Mouse (Mus musculus) megakaryocyte-erythroid progenitor cell, adult 5-6 weeks (primary cell): ENCODE results near the gene Arfgef3. TPM values are rescaled to one million over a fixed set of nuclear protein-coding genes. Genes with fewer than 3 reads are reported as not detected.
"Not testable (repeated sequence)": the region's sequence is repeated elsewhere in the genome, so short reads cannot be mapped to it uniquely, and the experiment has no call there.

Experiments
- ATAC-seq: replicated peaks from 2 replicates; pipeline ENCODE4 v1.8.0; 2016; ENCODE audit warnings: mild to moderate bottlenecking, inconsistent platforms; ENCODE audit not compliant: severe bottlenecking, poor library complexity, low FRiP score, low TSS enrichment
- total RNA-seq, 2 experiments: library from RNA; stranded (forward) in 1 of 2; stranded (reverse) in 1 of 2; fragments of 200-1000, 215-1000 nt in 1 of 2; fragments of >200 nt in 1 of 2; fragmentation: Nextera tagmentation in 1 of 2; gene quantifications; 2 replicates each; pipeline ENCODE4 v1.2.3; 2014 to 2017

The Arfgef3 gene
- total RNA-seq, 2 experiments from 2014 or later, result 0.14 TPM; not detected in 1

DNA sequence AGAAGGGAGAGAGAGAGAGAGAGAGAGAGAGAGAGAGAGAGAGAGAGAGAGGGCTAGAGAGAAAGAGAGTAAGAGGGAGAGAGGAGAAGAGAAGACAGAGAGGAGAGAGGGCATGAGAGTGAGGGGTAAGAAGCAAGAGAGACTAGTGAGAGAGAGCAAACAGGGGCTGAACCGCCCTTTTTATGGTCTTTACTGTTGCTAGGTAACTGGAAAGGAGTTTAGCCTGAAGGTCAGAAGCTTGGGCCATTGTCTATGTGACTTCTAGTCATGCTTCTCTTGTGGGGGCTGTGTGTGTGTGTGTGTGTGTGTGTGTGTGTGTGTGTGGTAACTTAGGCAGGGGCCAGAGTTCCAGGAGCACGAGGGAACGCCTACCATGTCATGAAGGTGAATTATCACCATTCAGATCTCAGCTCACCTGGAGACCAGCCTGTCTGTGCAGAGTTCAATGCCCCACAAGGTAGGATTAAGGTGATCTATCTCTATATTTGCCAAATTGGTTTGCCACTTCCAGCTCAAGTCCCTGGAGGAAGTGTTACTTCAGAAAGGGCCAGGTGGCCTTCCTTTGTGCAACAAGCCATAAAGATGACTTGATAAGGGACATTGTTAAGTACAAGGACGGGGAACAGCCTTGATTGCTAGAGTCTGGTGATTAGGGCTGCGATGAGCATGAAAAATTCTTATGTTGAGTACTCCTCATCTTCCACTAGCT is 138.8 kb downstream of the Arfgef3 start:
- ATAC-seq, result not testable (repeated sequence)

DNA sequence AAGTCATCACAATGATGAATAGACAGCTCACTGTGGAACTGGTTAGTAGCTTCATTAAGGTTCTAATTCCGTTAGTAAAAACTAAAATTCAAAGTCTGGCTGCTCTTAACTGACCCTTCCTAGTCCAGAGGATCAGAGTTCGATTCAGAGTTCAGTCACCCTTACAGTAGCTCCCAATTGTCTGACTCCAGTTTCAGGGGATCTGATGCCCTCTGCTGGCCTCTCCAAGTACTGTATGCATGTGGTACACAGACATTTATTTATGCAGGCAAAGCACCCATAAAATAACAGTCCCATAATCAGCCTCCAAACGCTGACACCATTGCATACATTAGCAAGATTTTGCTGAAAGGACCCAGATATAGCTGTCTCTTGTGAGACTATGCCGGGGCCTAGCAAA is 141.7 kb downstream of the Arfgef3 start:
- peak; percentile 90 for ATAC-seq

DNA sequence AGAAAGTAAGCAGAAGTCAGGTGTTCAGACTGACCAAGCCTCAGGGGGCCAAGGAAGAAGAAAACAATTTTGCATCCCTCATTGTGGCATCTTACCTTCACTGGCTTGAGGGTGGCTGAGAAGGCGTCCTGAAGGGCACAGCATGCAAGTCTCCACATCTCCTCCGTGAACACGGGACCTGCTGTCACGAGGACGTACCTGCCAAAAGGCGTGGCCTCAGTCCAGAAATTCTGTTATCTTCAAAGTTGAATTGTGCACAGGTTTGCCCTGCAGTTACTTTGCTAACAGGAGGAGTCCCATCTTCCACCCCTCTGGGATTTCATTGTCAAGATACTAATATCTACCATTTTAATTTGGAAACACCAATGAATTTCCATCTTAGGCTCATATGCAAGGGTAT is 146.1 kb downstream of the Arfgef3 start:
- ATAC-seq, result no peak

DNA sequence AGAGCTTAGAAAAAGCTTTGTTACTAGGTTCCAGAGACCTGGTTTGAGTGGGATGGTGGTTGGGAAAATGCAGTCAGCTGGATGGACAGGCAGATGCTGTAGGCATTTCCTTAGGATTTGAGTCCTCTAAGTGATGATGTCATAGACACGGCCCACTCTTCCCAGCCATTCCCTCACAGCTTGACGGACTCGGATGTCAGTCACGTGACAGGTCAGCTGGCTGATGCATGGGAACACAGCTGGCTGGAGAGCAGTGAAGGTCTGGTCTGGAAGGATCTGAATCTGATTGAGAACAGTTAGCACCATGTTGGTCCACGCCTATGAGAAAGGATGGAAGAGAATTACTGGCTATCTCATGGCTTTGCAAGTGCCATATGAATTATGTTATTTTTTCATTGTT is 154.3 kb downstream of the Arfgef3 start:
- ATAC-seq, result no peak

DNA sequence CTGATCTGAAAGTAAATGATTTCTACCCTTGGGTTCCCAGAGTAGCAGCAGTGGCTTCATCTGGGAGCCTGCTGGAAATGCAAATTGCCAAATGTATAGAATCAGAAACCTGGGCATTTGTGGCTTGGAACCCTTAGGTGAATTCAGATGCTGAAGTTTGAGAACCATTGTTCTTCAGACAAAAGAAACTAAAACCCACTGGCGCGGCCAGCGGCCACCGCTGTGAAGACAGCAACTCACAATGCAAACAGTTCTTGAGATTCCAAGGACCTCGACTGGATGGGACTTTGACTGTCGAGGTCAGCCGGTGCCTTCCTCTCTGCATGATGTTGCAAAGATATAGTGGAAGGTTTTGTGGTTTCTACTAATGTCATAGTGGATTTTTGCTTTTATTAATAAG is 159.6 kb downstream of the Arfgef3 start:
- no peak for ATAC-seq

DNA sequence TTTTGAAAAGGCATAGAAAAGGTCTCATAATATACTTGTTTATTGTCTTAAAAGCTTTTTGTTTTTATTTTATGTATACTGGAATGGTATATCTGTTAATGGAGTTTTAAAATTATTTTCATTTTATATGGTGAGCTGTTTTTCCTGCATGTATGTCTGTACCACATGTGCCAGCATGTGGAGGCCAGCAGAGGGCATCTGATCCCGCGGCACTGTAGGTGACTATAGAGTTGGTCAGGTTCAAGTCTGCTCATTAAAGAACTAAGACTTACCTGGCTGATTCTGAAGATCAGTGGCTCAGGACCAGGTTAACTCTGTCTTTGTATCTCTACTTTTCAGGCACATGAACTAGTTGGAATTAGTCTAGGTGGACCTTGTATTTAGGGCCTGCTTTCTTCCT is 171.2 kb downstream of the Arfgef3 start:
- ATAC-seq, result peak; percentile 59; the same call in 1 of the 2 replicates

DNA sequence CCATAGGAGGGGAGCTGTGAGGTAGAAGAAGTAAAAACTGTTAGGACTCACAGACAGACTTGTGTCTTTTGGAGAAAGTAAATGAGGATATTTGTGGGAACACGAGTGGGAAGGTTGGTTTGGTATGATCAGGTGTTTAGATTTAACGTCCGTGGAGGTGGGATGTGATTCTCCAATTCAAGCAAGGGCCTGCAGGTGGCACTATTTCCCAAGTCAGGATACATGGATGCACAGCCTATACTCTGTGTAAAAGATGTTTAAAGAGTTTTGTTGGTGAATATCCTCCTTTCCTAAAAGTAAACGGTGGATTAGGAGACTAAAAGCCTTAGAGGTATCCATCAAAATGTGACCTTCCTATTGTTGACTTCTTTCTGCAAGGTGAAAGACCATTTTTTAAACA is 180.8 kb downstream of the Arfgef3 start:
- ATAC-seq, result 0 out of 2 replicates have a peak, but pooled peaks have one; percentile 77

DNA sequence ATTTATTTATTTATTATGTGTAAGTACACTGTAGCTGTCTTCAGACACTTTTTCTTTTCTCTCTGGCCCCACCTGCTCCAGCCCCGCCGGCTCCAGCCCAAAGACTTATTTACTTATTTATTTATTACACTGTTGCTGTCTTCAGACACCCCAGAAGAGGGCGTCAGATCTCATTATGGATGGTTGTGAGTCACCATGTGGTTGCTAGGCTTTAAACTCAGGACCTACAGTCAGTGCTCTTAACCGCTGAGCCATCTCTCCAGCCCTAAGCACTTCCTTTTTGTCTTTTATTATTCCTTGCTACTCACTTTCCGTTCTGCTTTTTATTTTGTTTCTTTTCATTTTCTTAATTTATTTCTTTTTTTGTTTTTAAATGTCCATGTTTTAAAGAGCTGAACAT is 182.3 kb downstream of the Arfgef3 start:
- no peak for ATAC-seq

DNA sequence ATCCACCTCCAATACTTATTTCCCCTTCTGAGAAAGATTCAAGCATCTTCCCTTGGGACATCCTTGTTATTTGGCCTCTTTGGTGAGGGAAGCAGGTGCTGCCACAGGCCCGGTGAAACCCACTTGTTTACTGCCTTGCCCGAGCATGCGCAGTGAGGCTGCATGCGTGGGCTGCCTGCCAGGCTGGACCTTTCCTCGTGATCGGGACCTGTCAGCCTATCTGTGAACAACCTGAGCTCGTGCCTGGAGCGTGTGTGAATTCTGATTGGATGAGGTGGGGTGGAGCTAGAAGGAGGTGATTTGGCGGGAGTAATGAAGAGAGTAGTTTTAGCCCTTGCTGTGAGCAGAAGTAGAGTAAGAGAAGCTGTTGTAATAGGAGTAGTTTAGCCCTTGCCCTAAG is 184.7 kb downstream of the Arfgef3 start:
- not testable (repeated sequence) for ATAC-seq

DNA sequence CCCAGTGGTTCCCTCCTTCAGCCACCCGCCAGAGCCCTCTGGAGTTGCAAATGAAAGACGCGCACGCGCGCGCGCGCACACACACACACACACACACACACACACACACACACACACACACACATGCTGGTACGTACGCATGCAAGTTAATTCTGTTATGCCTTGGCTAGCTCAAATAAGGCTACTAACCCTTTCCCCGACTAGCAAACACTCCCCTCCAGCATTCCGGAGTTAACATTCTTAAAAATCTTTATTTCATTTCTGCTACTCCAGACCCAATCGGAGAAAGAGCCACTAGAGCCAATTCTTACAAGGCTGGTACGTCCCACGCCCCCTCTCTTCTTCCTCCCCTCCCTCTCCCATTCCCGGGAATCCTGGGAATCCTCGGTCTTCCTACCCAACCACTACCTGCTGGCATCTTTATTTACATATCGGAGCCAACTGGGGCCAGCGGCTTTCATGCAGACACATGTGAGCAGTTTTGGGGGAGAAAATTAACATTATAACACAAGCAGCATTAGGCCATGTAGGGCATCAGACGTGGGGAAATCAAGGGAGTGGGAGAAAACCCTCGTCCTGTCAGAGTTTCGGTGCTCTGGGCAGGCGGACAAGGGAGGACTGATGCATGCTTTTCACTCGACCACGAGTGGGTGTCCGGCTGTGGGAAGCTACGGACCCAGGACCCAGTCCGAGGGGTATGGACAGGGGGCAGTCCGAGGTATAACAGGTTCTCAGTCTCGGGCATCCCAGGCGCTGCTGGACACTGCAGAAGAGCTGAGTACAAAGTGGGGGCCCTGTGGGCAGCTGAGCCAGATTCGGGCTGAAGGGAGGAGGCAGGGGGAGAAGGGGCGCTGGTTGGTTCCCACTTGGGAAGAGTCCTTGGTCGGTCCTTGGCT is 194.2 kb downstream of the Arfgef3 start:
- ATAC-seq, result no peak

DNA sequence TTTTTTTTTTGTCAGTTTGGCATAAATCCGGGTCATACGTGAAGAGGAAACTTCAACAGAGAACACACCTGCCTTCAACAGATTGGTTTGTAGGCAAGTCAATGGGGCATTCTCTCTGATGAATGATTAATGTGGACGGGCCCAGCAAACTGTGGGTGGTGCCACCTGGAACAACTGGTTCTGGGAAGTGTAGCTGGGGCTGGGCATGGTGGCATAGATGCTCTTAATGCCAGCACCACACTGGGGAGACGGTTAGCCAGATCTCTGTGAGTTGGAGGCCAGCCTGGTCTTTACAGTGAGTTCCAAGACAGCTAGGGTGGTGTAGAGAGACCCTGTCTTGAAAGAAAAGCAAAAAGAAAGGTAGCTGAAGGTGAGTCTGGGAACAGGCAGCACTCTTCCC is 196.4 kb downstream of the Arfgef3 start:
- no peak for ATAC-seq

DNA sequence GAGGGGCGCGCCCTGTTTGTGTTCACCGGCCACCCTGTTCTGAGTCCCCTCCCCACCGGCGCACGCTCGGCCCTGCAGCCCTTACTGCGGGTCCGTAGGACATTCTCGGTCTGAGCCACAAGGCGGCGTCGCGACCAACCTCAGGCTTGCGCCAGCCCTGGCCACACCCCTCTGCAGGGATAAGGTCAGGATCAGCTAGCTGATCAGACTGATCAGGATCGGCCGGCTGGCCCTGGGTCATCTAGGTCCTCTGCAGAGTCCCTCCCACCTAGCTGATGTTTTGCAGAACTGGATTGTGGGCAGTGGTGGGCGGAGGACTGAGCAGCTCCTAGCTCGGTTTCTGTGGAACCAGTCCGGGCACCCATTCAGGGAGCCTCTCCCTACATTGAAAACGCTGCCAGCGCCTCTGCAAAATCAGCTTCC is 197.9 kb downstream of the Arfgef3 start, which contains the start of gene Hebp2:
Hebp2 (minus strand) TSS at position 264 of the 423 bp plus-strand sequence.
- ATAC-seq, result peak; percentile 94

DNA sequence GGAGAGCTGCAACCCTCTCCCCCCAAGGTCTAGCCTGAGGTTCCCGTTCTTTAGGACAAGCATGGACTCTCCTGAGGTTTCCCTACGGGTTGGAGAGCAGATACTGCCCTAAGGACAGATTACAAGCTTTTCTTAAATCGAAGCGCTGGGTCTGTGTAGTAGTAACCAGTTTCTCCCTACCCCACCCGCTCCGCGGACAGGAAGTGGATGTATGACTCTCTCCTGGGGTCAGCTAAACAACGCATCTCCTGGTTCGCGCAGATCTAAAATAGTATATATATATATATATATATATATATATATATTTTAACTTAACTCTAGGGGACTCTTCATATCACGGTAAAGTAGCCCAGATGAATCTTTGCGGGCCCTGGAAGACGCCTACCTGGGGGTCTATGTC is 198.4 kb downstream of the Arfgef3 start:
- no peak for ATAC-seq

DNA sequence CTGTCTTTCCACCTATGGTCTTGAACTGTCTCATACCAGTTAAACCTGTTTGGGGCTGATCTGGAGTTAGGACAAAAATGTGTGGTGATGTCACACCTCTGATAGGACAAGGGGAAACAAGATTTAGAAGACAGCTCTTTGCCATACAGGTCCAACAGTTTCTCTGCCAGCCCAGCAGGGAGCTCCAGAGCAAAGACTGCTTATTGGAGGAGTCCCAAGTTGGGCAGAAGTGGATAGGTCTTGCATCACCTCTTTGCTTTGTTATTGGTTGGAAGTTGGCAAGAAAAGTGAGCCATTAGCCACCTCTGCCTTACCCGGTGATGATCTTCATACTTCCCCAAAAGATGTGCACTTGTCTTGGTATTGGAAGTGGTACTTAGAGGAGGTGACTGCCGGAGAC is 206.9 kb downstream of the Arfgef3 start:
- ATAC-seq, result no peak

DNA sequence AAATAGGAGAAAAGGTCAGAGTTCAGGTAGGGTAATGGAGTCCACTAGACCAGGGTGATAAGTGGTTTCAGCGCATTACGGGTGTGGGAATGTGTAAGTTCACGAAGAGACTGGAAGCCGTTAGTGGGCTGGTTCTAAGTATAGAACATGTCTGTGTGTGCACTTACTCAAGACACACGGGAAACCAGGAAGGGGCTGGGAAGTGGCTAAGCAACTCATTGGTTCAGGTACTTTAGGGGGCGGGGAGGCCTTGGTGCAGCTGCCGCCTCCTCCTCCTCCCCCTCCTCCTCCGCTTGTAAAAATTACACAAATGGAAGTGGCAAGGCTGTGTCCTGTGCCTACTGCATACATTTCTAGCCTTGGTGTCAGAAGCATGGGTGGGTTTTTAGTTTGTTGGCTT is 211.5 kb downstream of the Arfgef3 start:
- ATAC-seq, result no peak

Other genes starting within 250 kb of the Arfgef3 start
- gene Hebp2, start 197.9 kb downstream of the Arfgef3 start, total RNA-seq (2014; fragmentation: Nextera tagmentation), result not detected in 2 replicates
- gene Hebp2, start 197.9 kb downstream of the Arfgef3 start, total RNA-seq (2017), result not detected in 2 replicates
- gene Gm4922, start 42.8 kb upstream of the Arfgef3 start, total RNA-seq (2014; fragmentation: Nextera tagmentation), result not detected in 2 replicates
- not detected in 2 replicates for gene Gm4922, start 42.8 kb upstream of the Arfgef3 start, total RNA-seq (2017)
- not detected in 2 replicates for gene Perp, start 101.1 kb upstream of the Arfgef3 start, total RNA-seq (2014; fragmentation: Nextera tagmentation)
- gene Perp, start 101.1 kb upstream of the Arfgef3 start, total RNA-seq (2017), result 0.88 and 1.1 TPM in 2 replicates